Mouse (Mus musculus): ENCODE results near the gene Slc22a8. TPM values are rescaled to one million over a fixed set of nuclear protein-coding genes. Genes with fewer than 3 reads are reported as not detected.

Gene Slc22a8
- 11.7 and 13.6 TPM in 2 replicates for polyA plus RNA-seq (2015; fragmentation: Nextera tagmentation; extraction: Ambion mirVana)

DNA sequence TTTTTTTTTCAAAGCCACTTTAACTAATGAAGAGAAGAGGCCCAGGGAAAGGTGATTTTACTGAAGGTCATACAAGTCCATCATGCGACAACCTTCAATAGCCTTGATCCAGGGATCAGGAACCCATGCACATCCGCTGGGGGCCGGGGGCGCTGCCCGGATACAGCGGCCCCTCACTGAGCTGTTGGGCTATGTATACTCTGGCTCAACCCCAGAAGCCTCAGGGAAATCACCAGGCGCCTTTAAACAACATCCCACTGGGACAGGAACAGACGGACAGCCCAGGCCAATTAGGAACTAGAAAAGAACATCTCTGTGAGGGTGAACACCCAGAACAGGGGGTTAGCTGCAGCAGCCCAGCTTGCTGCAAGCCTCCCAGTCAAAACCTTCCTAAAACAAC is at the start of gene Slc22a8:
Gene Slc22a8 (plus strand): TSS at position 301 of the 400 bp plus-strand sequence.
- ATAC-seq, result no peak
- H3K4me1 ChIP-seq (ENCODE audit: control insufficient read depth, insufficient read depth, low read length), result peaks cover 2% of the 10 kb centered on the region
- peak within 1 kb of the TSS; percentile 14; the same call in 1 of the 2 replicates for H3K9ac ChIP-seq (ENCODE audit: low read depth, low read length)
- peak within 1 kb of the TSS; percentile 41; the same call in 1 of the 2 replicates for H3K27ac ChIP-seq (ENCODE audit: low read length)
- H3K9me3 ChIP-seq (replicated peaks; ENCODE audit: control insufficient read depth, low read length, poor library complexity, severe bottlenecking), result no peaks in the 10 kb centered on the region
- 56% methylated on average over 8 of the region's 8 CpGs for WGBS
- no peaks in the 10 kb centered on the region for H3K36me3 ChIP-seq (ENCODE audit: control insufficient read depth, insufficient read depth, low read length)
- no peaks in the 10 kb centered on the region for H3K27me3 ChIP-seq (ENCODE audit: control insufficient read depth, insufficient read depth, low read depth, low read length)
- H3K4me2 ChIP-seq (ENCODE audit: low read length), result no peak within 1 kb of the TSS
- H3K4me3 ChIP-seq (ENCODE audit: low read depth, low read length), result no peak within 1 kb of the TSS

DNA sequence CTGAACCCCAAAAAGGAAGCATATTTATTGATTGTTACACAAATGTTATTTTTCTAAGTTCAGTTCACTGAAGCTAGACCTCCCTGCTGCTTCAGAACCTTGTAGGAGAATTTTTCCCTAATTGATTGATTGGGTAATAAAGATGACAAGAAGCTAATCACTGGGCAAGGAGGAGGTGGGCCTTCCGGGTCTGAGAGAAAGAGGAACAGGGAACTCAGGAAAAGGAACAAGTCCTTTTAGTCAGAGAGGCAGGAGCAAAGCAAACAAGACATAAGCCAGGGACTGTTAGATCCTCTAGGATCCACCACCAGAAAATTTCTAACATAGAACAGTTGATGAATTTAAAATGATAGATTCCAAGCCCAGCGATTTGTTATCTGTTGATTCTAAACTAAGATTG is 32.2 kb upstream of the Slc22a8 start:
- H3K27ac ChIP-seq (ENCODE audit: low read length), result no peak overlapping the region
- H3K4me1 ChIP-seq (ENCODE audit: control insufficient read depth, insufficient read depth, low read length), result no peaks in the 10 kb centered on the region
- no peak for ATAC-seq
- no peak overlapping the region for H3K4me2 ChIP-seq (ENCODE audit: low read length)
- no peaks in the 10 kb centered on the region for H3K36me3 ChIP-seq (ENCODE audit: control insufficient read depth, insufficient read depth, low read length)
- no peak overlapping the region for H3K4me3 ChIP-seq (ENCODE audit: low read depth, low read length)
- 84% methylated on average over 2 of the region's 2 CpGs for WGBS
- no peak overlapping the region for H3K9ac ChIP-seq (ENCODE audit: low read depth, low read length)
- no peaks in the 10 kb centered on the region for H3K27me3 ChIP-seq (ENCODE audit: control insufficient read depth, insufficient read depth, low read depth, low read length)
- H3K9me3 ChIP-seq (replicated peaks; ENCODE audit: control insufficient read depth, low read length, poor library complexity, severe bottlenecking), result no peaks in the 10 kb centered on the region

DNA sequence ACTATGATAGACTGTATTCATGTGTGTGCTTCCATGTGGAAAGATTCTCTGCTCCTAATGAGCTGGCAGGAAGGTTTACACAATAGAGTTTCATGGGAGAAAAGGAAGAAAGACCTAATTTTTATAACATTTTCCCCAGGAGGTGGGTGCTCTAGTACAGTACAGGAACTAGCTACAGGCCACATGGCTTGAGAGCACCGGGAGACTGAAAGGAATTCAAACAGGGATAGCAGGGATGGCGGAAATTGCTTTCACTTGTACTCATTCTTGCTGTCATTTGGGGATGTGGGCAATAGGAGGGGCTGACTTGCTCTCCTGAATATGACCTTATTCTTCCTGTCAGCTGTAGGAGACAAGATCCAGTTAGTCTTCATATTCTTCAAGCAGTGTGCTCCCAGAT is 27.0 kb upstream of the Slc22a8 start:
- no peak overlapping the region for H3K27ac ChIP-seq (ENCODE audit: low read length)
- 59% methylated on average over 2 of the region's 2 CpGs for WGBS
- no peak for ATAC-seq

DNA sequence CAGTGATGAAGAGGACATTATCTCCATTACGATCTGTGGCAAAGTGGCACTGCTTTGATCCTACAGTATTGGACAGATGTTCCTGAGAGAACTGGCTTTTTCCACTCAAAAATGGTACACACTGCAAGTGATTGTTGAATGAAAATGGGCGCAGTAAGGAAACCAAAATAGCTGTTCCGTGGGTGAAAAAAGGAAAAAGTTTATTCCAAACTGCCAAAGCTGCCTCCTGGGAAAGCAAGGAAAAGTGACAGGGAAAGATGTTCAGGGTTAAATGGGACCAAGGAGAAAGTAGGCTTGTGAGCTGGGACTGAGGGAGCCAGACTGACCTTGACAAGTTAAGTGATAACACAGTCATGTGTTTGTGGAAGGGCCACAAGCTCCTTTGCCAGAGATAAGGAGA is 26.6 kb upstream of the Slc22a8 start:
- no peaks in the 10 kb centered on the region for H3K9me3 ChIP-seq (replicated peaks; ENCODE audit: control insufficient read depth, low read length, poor library complexity, severe bottlenecking)
- WGBS, result 70% methylated on average over 3 of the region's 3 CpGs
- ATAC-seq, result no peak
- H3K27me3 ChIP-seq (ENCODE audit: control insufficient read depth, insufficient read depth, low read depth, low read length), result no peaks in the 10 kb centered on the region
- H3K4me1 ChIP-seq (ENCODE audit: control insufficient read depth, insufficient read depth, low read length), result no peaks in the 10 kb centered on the region; the same call in 1 of the 2 replicates
- no peak overlapping the region for H3K4me3 ChIP-seq (ENCODE audit: low read depth, low read length)
- no peak overlapping the region for H3K9ac ChIP-seq (ENCODE audit: low read depth, low read length)
- no peak overlapping the region for H3K27ac ChIP-seq (ENCODE audit: low read length)
- no peaks in the 10 kb centered on the region for H3K36me3 ChIP-seq (ENCODE audit: control insufficient read depth, insufficient read depth, low read length)
- no peak overlapping the region for H3K4me2 ChIP-seq (ENCODE audit: low read length)

More for the DNA sequence above, 27.0 kb upstream of the Slc22a8 start:
- H3K9me3 ChIP-seq (replicated peaks; ENCODE audit: control insufficient read depth, low read length, poor library complexity, severe bottlenecking), result no peaks in the 10 kb centered on the region
- H3K4me3 ChIP-seq (ENCODE audit: low read depth, low read length), result no peak overlapping the region
- no peaks in the 10 kb centered on the region for H3K36me3 ChIP-seq (ENCODE audit: control insufficient read depth, insufficient read depth, low read length)
- no peak overlapping the region for H3K9ac ChIP-seq (ENCODE audit: low read depth, low read length)
- no peaks in the 10 kb centered on the region for H3K4me1 ChIP-seq (ENCODE audit: control insufficient read depth, insufficient read depth, low read length)
- H3K4me2 ChIP-seq (ENCODE audit: low read length), result no peak overlapping the region
- no peaks in the 10 kb centered on the region for H3K27me3 ChIP-seq (ENCODE audit: control insufficient read depth, insufficient read depth, low read depth, low read length)

DNA sequence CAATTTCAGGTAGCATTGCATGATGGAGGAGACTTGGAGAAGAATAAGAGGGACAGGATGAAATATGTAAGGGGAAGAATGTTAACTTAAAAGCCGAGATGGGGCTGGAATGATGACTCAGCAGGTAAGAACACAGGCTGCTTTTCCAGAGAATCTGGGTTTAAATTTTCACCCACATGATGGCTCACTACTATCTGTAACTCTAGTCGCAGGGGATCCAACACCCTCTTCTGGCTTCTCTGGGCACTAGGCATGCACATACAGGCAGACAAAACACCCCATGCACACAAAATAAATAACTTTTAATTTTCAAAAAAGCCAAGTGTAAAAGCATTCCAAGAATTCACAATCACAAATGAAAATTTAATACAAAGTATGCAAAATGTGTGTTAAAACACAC is 25.8 kb upstream of the Slc22a8 start:
- Histone ChIP-seq H3K9me3 (replicated peaks; ENCODE audit: control insufficient read depth, low read length, poor library complexity, severe bottlenecking) (no peaks in the 10 kb centered on the region), H3K4me1 (ENCODE audit: control insufficient read depth, insufficient read depth, low read length) (no peaks in the 10 kb centered on the region; the same call in 1 of the 2 replicates), H3K27me3 (ENCODE audit: control insufficient read depth, insufficient read depth, low read depth, low read length) (no peaks in the 10 kb centered on the region), H3K4me2 (ENCODE audit: low read length) (no peak overlapping the region), H3K9ac (ENCODE audit: low read depth, low read length) (no peak overlapping the region), H3K27ac (ENCODE audit: low read length) (no peak overlapping the region), H3K4me3 (ENCODE audit: low read depth, low read length) (no peak overlapping the region), H3K36me3 (ENCODE audit: control insufficient read depth, insufficient read depth, low read length) (no peaks in the 10 kb centered on the region)
- 77% methylated on average over 2 of the region's 2 CpGs for WGBS
- no peak for ATAC-seq

DNA sequence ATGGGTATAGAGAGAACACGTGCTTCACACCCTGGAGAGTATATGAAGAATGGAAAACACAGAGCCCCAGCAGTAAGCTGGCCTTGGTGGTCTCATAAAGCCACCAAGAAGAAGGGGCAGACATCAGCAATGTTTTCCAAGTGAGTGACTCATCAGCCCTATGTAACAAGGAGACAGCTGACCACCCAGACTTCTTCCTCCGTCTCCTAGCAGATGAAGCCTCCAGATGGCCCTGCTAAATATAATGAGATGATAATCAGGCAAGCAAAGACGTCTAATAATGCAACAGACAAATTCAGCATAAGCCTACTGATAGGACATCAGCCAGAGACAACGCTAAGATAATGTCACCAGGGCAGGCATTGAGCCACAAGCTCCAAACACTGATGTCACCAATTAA is 25.1 kb upstream of the Slc22a8 start:
- Histone ChIP-seq H3K4me3 (ENCODE audit: low read depth, low read length) (no peak overlapping the region), H3K27ac (ENCODE audit: low read length) (no peak overlapping the region), H3K9me3 (replicated peaks; ENCODE audit: control insufficient read depth, low read length, poor library complexity, severe bottlenecking) (no peaks in the 10 kb centered on the region), H3K9ac (ENCODE audit: low read depth, low read length) (no peak overlapping the region), H3K27me3 (ENCODE audit: control insufficient read depth, insufficient read depth, low read depth, low read length) (no peaks in the 10 kb centered on the region), H3K4me2 (ENCODE audit: low read length) (no peak overlapping the region), H3K4me1 (ENCODE audit: control insufficient read depth, insufficient read depth, low read length) (no peaks in the 10 kb centered on the region; the same call in 1 of the 2 replicates), H3K36me3 (ENCODE audit: control insufficient read depth, insufficient read depth, low read length) (no peaks in the 10 kb centered on the region)
- no peak for ATAC-seq
- 18% methylated on average over 4 of the region's 4 CpGs for WGBS

DNA sequence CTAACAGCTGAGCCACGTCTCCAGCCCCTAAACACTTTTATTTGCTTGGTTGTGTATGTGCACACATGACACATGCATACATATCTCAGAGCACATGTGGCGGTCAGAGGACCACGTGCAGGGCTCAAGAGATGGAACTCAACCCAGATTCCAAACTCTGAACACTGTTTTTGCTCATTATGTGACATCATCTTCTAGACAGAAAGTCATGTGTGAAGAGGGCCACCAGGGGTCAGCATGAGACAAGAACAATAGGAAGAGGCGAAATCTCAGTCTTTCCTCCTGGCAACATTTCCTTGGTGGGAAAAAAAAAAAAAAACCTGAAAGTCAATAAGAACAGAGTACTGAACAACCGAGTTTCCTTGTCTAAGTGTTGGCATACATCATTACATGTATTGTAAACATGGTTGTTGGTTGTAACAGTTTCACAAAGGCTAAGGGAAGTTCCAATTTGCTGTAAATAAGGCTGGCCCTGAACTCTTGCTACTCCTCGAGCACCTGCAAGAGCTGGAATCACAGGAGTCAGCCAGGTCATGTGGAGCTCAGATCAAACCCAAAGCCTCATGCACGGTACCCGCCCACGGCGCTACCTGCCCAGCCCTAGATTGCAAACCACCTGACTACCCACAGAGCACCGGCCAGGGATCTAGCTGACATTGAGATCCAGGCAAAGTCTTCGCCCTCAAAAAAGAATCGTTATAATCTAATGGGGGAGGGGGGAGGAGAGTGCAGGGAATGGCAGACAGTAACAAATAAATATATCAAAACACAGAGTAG is 23.8 kb upstream of the Slc22a8 start:
- Histone ChIP-seq H3K36me3 (ENCODE audit: control insufficient read depth, insufficient read depth, low read length) (no peaks in the 10 kb centered on the region), H3K27ac (ENCODE audit: low read length) (no peak overlapping the region), H3K4me2 (ENCODE audit: low read length) (no peak overlapping the region), H3K4me3 (ENCODE audit: low read depth, low read length) (no peak overlapping the region), H3K27me3 (ENCODE audit: control insufficient read depth, insufficient read depth, low read depth, low read length) (no peaks in the 10 kb centered on the region), H3K4me1 (ENCODE audit: control insufficient read depth, insufficient read depth, low read length) (no peaks in the 10 kb centered on the region; the same call in 1 of the 2 replicates), H3K9ac (ENCODE audit: low read depth, low read length) (no peak overlapping the region), H3K9me3 (replicated peaks; ENCODE audit: control insufficient read depth, low read length, poor library complexity, severe bottlenecking) (no peaks in the 10 kb centered on the region)
- ATAC-seq, result no peak
- WGBS, result 58% methylated on average over 13 of the region's 13 CpGs

DNA sequence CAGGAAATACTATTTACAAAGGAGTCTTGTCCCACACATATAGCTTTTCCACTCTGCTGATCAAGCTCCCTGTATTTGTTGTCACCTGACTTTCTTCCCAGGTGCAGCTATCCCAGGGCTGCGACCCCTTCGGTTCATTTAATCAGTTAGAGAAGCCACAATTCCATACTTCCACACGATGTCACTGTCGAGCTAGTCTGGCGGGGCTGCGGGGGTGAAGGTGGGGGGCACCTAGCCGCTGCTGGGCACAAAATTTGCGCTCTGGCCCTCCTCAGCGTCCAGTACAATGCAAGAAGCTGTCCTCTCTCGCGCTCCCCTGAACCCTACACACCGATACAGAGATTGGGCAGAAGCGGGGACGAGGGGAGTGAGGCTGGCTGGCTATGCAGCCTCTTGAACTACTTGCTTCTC is 21.6 kb upstream of the Slc22a8 start:
- 2% methylated on average over 14 of the region's 14 CpGs for WGBS
- peak; percentile 69 for ATAC-seq
- peak overlapping the region; percentile 79 for H3K4me2 ChIP-seq (ENCODE audit: low read length)

DNA sequence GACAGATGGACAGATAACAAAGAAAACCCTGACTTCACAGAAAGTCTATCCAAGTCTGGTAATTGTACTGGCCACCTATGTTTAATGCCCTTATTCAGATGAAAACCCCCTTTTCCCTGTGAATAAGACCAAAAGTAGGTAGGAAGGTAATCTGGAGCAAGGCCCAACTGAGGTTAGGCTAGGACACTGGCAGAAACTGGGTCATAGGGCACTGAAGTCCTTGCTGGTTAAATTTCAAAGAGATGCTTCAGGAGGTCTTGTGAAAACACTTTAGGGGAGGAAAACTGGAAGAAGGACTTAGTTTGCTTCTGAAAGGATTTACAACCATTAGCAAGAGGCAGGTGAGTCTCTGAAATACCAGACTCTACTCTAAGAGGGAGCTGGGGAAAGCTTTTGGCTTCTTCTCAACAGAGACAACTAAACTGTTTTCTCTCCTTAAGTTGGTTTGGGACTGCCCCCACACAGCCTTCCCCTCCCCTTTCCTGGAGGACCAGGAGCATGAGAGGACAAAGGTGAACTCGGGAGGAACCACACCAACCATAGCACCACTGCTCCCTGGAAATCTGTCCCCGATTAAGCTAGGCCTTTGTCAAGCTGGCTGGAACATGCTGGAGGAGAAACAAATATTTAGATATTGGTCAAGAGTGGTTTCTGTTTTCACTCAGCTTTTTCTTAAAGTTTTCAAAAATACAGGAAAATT is 20.6 kb upstream of the Slc22a8 start:
- ATAC-seq, result no peak
- 62% methylated on average over 2 of the region's 2 CpGs for WGBS

More for the DNA sequence above, 21.6 kb upstream of the Slc22a8 start:
- Histone ChIP-seq H3K36me3 (ENCODE audit: control insufficient read depth, insufficient read depth, low read length) (no peaks in the 10 kb centered on the region), H3K4me1 (ENCODE audit: control insufficient read depth, insufficient read depth, low read length) (no peaks in the 10 kb centered on the region; the same call in 1 of the 2 replicates), H3K4me3 (ENCODE audit: low read depth, low read length) (peak overlapping the region; percentile 33), H3K9ac (ENCODE audit: low read depth, low read length) (peak overlapping the region; percentile 54), H3K27ac (ENCODE audit: low read length) (no peak overlapping the region), H3K27me3 (ENCODE audit: control insufficient read depth, insufficient read depth, low read depth, low read length) (no peaks in the 10 kb centered on the region), H3K9me3 (replicated peaks; ENCODE audit: control insufficient read depth, low read length, poor library complexity, severe bottlenecking) (no peaks in the 10 kb centered on the region)

More for the DNA sequence above, 20.6 kb upstream of the Slc22a8 start:
- Histone ChIP-seq H3K27ac (ENCODE audit: low read length) (no peak overlapping the region), H3K27me3 (ENCODE audit: control insufficient read depth, insufficient read depth, low read depth, low read length) (no peaks in the 10 kb centered on the region), H3K4me3 (ENCODE audit: low read depth, low read length) (no peak overlapping the region), H3K36me3 (ENCODE audit: control insufficient read depth, insufficient read depth, low read length) (no peaks in the 10 kb centered on the region), H3K9ac (ENCODE audit: low read depth, low read length) (no peak overlapping the region), H3K4me2 (ENCODE audit: low read length) (no peak overlapping the region), H3K9me3 (replicated peaks; ENCODE audit: control insufficient read depth, low read length, poor library complexity, severe bottlenecking) (no peaks in the 10 kb centered on the region), H3K4me1 (ENCODE audit: control insufficient read depth, insufficient read depth, low read length) (no peaks in the 10 kb centered on the region; the same call in 1 of the 2 replicates)

Data from midbrain, embryonic 16.5 days (tissue).